Mouse (Mus musculus) erythroid progenitor cell, adult 5-6 weeks (primary cell): ENCODE results near the gene Hfe2. TPM values are rescaled to one million over a fixed set of nuclear protein-coding genes. Genes with fewer than 3 reads are reported as not detected.
A peak's percentile ranks its signal among the peaks of the same experiment; 100 is the strongest.

ENCODE experiments used
- ATAC-seq: replicated peaks from 2 replicates; pipeline ENCODE4 v1.8.0; 2016; ENCODE audit warnings: moderate number of reproducible peaks, mild to moderate bottlenecking, moderate TSS enrichment, inconsistent platforms; ENCODE audit not compliant: poor library complexity, low FRiP score, severe bottlenecking
- total RNA-seq, 2 experiments: library from RNA; stranded (forward) in 1 of 2; stranded (reverse) in 1 of 2; fragments of 150-400 nt in 1 of 2; fragments of 186-747, 209-891 nt in 1 of 2; gene quantifications; 2 replicates each; pipeline versions ENCODE4 v1.2.3 to v1.2.4; 2015 to 2017; ENCODE audit warnings: low replicate concordance in 2 of 2

Gene Hfe2
- total RNA-seq, 2 experiments from 2014 or later, result not detected

- no peak for ATAC-seq
Measured at GRCm38 (mm10) chr3:96569506-96569905, 44.5 kb downstream of the Hfe2 start.

GRCm38 (mm10) chr3:96569966-96570605, 45.1 kb downstream of the Hfe2 start:
- no peak for ATAC-seq

- ATAC-seq, result no peak
Measured at GRCm38 (mm10) chr3:96570643-96571042, 45.7 kb downstream of the Hfe2 start.

GRCm38 (mm10) chr3:96571336-96571735, 46.4 kb downstream of the Hfe2 start:
- ATAC-seq, result no peak

GRCm38 (mm10) chr3:96571896-96572698, 47.1 kb downstream of the Hfe2 start:
- ATAC-seq, result no peak

GRCm38 (mm10) chr3:96573611-96574511, 48.9 kb downstream of the Hfe2 start:
- no peak for ATAC-seq

GRCm38 (mm10) chr3:96575272-96575984, 50.5 kb downstream of the Hfe2 start:
- ATAC-seq, result no peak

- ATAC-seq, result peak; percentile 27; the same call in 1 of the 2 replicates
Measured at GRCm38 (mm10) chr3:96576005-96576658, 51.2 kb downstream of the Hfe2 start.

GRCm38 (mm10) chr3:96576690-96577541, 51.9 kb downstream of the Hfe2 start, which contains the start of gene Gm16253:
Gm16253 (plus strand) TSS chr3:96576984.
- ATAC-seq, result peak; percentile 93

GRCm38 (mm10) chr3:96577566-96577965, 52.6 kb downstream of the Hfe2 start:
- no peak for ATAC-seq

Other genes starting within 250 kb of the Hfe2 start
- gene Fcgr1, start 231.2 kb upstream of the Hfe2 start, total RNA-seq (2015; ENCODE audit: low replicate concordance), result 3.8 and 5.0 TPM in 2 replicates
- gene Fcgr1, start 231.2 kb upstream of the Hfe2 start, total RNA-seq (2017; ENCODE audit: low replicate concordance), result 4.1 TPM in 1 of 2 replicates, not detected in the other
- not detected in 2 replicates for gene BC107364, start 72.9 kb upstream of the Hfe2 start, total RNA-seq (2015; ENCODE audit: low replicate concordance)
- gene BC107364, start 72.9 kb upstream of the Hfe2 start, total RNA-seq (2017; ENCODE audit: low replicate concordance), result not detected in 2 replicates
- 99.5 and 157 TPM in 2 replicates for gene Txnip, start 32.8 kb downstream of the Hfe2 start, total RNA-seq (2015; ENCODE audit: low replicate concordance)
- gene Txnip, start 32.8 kb downstream of the Hfe2 start, total RNA-seq (2017; ENCODE audit: low replicate concordance), result 59.8 and 70.0 TPM in 2 replicates
- not detected in 2 replicates for gene Gm16253, start 51.8 kb downstream of the Hfe2 start, total RNA-seq (2015; ENCODE audit: low replicate concordance)
- gene Gm16253, start 51.8 kb downstream of the Hfe2 start, total RNA-seq (2017; ENCODE audit: low replicate concordance), result not detected in 2 replicates
- 29.2 and 32.7 TPM in 2 replicates for gene Polr3gl, start 69.0 kb downstream of the Hfe2 start, total RNA-seq (2015; ENCODE audit: low replicate concordance)
- 20.9 and 63.7 TPM in 2 replicates for gene Polr3gl, start 69.0 kb downstream of the Hfe2 start, total RNA-seq (2017; ENCODE audit: low replicate concordance)
- gene Ankrd34a, start 71.5 kb downstream of the Hfe2 start, total RNA-seq (2015; ENCODE audit: low replicate concordance), result not detected in 2 replicates
- gene Ankrd34a, start 71.5 kb downstream of the Hfe2 start, total RNA-seq (2017; ENCODE audit: low replicate concordance), result not detected in 2 replicates
- gene Lix1l, start 76.0 kb downstream of the Hfe2 start, total RNA-seq (2015; ENCODE audit: low replicate concordance), result not detected in 2 replicates
- gene Lix1l, start 76.0 kb downstream of the Hfe2 start, total RNA-seq (2017; ENCODE audit: low replicate concordance), result 0.13 TPM in 1 of 2 replicates, not detected in the other
- 54.5 and 72.4 TPM in 2 replicates for gene Rbm8a, start 104.8 kb downstream of the Hfe2 start, total RNA-seq (2015; ENCODE audit: low replicate concordance)
- 18.3 and 36.5 TPM in 2 replicates for gene Rbm8a, start 104.8 kb downstream of the Hfe2 start, total RNA-seq (2017; ENCODE audit: low replicate concordance)
- gene Pex11b, start 110.2 kb downstream of the Hfe2 start, total RNA-seq (2015; ENCODE audit: low replicate concordance), result 9.7 and 18.9 TPM in 2 replicates
- gene Pex11b, start 110.2 kb downstream of the Hfe2 start, total RNA-seq (2017; ENCODE audit: low replicate concordance), result 0.68 and 5.4 TPM in 2 replicates
- gene Gm42957, start 110.3 kb downstream of the Hfe2 start, total RNA-seq (2015; ENCODE audit: low replicate concordance), result not detected in 2 replicates
- not detected in 2 replicates for gene Gm42957, start 110.3 kb downstream of the Hfe2 start, total RNA-seq (2017; ENCODE audit: low replicate concordance)
- gene Itga10, start 120.4 kb downstream of the Hfe2 start, total RNA-seq (2015; ENCODE audit: low replicate concordance), result 0.36 TPM in 1 of 2 replicates, not detected in the other
- gene Itga10, start 120.4 kb downstream of the Hfe2 start, total RNA-seq (2017; ENCODE audit: low replicate concordance), result not detected in 2 replicates
- not detected in 2 replicates for gene Ankrd35, start 145.0 kb downstream of the Hfe2 start, total RNA-seq (2015; ENCODE audit: low replicate concordance)
- gene Ankrd35, start 145.0 kb downstream of the Hfe2 start, total RNA-seq (2017; ENCODE audit: low replicate concordance), result not detected in 2 replicates
- 1.3 and 6.5 TPM in 2 replicates for gene Pias3, start 171.2 kb downstream of the Hfe2 start, total RNA-seq (2015; ENCODE audit: low replicate concordance)
- 2.1 TPM in 1 of 2 replicates, not detected in the other for gene Pias3, start 171.2 kb downstream of the Hfe2 start, total RNA-seq (2017; ENCODE audit: low replicate concordance)
- gene Nudt17, start 183.4 kb downstream of the Hfe2 start, total RNA-seq (2015; ENCODE audit: low replicate concordance), result not detected in 2 replicates
- gene Nudt17, start 183.4 kb downstream of the Hfe2 start, total RNA-seq (2017; ENCODE audit: low replicate concordance), result 2.3 TPM in 1 of 2 replicates, not detected in the other
- 16.2 and 34.8 TPM in 2 replicates for gene Polr3c, start 202.5 kb downstream of the Hfe2 start, total RNA-seq (2015; ENCODE audit: low replicate concordance)
- 21.6 and 27.7 TPM in 2 replicates for gene Polr3c, start 202.5 kb downstream of the Hfe2 start, total RNA-seq (2017; ENCODE audit: low replicate concordance)
- gene Rnf115, start 202.5 kb downstream of the Hfe2 start, total RNA-seq (2015; ENCODE audit: low replicate concordance), result 28.5 and 45.3 TPM in 2 replicates
- 32.7 and 35.9 TPM in 2 replicates for gene Rnf115, start 202.5 kb downstream of the Hfe2 start, total RNA-seq (2017; ENCODE audit: low replicate concordance)